Mouse (Mus musculus) common myeloid progenitor, adult 5-6 weeks (primary cell): ENCODE data around the gene Rptor. TPM values are rescaled to one million over a fixed set of nuclear protein-coding genes. Genes with fewer than 3 reads are reported as not detected.

Experiments
- ATAC-seq: replicated peaks from 2 replicates; pipeline ENCODE4 v1.8.0; 2016; ENCODE audit warnings: low read depth, mild to moderate bottlenecking, moderate TSS enrichment, inconsistent platforms; ENCODE audit not compliant: poor library complexity, severe bottlenecking
- total RNA-seq: library from RNA; stranded (forward); fragments of 200-1000, 187-1606 nt; gene quantifications from 2 replicates; pipeline ENCODE4 v1.2.3, GENCODE M21; 2017

Rptor gene
- total RNA-seq, 1 experiment from 2014 or later, result 18.6 TPM

DNA sequence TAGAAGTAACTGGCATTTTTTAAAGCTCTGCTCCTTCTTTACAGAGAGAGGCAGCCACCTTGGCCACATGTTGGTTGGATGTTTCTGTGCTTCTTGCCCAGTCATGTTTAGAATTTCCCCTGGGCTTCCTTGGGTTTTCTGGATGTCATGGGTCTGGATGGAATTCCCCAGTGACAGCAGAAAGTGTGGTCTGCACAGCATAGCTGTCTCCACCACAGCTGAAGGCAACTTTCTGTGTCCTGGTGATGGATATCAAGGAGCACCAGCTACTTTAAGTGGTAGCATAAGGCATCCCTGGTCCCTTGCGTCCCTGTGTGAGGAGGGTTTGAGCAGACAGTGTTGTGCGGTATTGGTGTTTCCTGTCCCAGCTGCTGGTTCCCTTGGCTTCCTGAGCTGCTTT, 79.6 kb downstream of the Rptor start:
- no peak for ATAC-seq

DNA sequence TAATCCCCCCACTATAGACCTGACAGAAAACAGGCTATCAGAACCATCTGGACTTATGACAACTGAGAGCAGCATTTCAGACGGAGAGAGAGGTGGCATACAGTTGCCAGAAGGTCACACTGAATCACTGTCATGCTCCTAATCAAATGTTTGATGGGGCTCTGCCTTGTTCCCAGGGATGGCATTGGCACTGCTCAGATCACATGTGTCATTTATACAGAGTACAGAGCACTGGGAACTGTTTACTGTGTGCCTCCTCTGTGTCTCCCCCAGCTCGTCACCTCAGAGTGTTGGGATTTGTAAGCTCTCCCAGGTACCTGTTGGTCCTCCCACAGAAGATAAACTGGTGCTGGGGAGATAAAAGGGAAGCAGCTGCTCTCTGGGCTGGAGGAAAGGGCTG, 81.1 kb downstream of the Rptor start:
- ATAC-seq, result no peak

DNA sequence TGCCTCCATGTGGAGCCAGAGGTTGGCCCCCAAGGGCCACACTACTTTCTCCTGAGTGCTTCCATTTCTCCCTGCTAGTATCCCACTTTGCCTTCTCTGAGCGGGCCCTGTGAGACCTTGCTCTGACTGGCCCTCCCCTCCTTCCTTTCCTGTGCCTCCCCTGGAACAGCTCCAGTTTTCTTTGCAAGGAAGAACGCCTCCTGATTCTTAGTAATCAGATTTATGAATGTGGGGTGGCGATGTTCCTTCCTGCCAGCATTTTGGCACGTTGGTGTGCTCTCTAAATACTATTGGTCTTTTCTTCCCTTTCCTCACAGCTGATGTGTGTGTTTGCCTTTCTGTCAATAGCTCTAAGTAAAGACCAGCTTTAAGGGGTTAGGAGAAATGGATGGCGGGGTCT, 82.8 kb downstream of the Rptor start:
- no peak for ATAC-seq

DNA sequence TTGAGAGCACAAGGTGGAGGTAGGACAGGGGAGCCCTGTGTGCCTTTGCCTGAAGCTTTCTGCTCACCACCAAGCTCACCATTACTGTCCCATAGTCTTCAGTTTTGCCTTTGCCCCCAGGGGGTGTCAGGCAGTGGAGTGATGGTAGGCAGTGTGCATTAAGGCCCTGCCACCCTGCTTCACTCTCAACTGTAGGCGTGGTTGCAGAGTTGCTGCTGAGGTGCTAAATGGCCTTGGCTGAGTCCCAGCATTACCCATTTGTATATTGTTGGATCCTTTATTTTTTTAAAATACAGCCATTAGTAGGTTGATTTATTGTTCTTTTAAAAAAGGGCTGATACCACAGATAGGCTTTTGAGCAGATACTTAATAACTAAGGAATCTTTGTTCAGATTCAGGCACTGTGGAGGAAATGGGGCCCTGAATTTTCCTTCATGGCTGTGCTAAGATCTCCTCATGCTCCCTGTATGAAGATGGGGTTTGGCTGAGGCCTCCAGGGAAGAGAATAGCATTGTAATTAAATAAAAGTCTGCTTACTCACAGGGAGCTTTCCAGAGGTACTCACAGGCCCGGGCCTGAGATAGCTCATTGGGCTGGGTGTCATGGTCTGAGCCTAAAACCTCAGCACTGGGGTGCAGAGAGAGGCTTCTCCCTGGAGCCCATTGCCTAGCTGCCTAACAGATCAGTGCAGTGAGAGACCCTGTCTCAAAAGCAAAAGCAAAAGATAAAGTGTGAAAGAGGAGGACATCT, 83.4 kb downstream of the Rptor start:
- no peak for ATAC-seq

DNA sequence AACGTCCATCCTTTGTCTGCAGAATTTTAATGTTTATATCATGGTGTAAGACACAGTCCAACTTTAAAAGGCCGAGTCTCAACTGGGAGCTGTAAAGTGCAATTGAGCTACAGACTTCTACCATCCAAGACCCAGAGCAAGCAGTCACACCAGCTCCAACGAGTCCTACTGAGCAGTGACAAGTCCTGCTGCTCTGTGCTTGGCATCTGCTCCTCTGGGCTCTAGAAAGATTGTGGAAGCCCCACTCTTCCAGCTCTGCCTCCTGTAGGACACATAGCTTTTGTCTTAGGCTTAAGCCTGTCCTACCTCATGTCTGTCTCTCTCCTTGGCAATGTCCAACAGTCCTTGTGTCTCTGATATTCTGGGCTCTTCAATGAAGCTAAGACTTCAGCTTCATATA, 84.6 kb downstream of the Rptor start:
- ATAC-seq, result no peak

DNA sequence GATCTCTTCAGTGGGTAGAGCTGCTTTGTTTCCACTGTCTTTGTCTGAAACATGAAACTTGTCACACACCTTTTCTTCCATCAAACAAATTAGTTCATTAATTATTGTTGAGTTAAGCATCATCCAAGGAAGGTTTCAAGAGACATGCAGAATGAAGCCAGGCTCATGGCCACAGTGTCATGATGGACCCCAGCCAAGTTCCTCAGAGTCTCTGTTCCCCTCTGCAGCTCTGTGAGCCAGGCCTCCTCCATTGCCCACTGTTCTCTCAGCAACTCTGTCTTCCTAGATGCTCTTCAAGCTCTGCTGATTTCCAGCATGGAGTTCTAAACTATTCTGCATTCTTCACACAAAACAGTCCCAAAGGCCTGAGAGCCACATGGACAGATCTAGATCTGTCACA, 85.3 kb downstream of the Rptor start:
- ATAC-seq, result no peak

DNA sequence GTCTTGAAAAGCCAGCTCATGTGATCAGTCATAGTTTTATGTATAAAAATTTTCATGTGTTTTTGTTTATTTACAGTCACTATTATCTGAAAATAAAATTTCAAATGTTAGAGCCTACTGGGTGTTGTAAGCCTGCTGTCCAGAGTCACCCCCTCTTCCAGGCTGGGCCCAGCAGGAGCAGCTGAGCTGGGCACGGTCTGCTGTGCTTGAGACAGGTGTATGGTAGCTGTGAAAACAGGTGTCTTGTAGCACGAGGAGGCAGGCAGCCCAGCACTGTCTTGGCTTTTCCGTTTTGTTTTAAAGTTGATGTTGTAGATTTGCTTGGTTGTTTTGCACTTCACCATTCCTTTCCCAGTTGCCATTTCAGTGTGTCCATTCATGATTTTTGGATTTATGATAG, 87.2 kb downstream of the Rptor start:
- no peak for ATAC-seq

DNA sequence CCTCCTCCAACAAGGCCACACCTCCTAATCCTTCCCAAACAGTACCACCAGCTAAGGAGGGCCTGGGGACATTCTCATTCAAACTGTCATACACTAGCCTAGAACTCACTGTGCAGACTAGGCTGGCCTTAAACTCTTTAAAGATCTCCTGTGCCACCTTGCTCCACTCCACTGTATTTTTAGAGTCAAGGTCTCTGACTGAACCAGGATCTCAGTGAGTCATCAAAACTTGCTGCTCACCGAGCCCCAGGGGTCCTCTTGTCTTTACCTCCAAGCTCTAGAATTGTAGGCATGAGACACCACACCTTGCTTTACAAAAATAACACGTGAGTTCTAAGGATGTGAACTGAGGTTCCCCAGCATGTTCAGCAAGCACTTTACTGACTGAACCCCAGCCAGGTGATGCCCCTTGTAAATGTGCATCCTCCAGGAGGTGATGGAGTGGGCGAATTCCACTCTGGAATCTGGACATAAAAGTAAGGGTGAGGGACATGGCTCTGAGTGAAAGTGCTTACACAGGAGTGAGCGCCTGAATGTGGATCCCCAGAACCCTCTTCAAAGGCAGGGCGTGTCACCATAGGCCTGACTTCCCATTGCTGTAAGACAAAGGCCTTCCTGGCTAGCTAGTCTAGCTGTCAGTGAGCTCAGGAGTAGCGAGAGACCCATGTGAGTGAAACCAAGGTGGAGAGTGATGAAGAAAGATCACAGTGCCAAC, 89.6 kb downstream of the Rptor start:
- ATAC-seq, result peak; percentile 25; the same call in 1 of the 2 replicates

DNA sequence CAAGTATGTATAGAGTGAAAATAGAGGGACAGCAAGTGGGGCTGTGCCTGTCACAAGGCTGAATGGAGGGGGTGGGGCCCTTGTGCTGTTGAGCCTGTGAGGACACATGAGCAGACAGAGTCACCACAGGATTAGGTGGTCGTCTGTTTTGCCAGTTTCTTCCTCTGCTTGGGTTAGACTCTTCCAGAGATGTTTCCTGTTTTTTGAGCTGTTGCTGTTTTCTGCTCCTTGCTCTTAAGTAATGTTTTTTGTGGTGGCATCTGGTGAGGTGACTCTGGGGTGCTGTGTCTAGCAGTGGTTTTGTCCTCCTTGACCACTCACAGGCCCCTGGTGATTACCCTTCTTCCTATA, 90.2 kb downstream of the Rptor start:
- peak; percentile 66 for ATAC-seq

DNA sequence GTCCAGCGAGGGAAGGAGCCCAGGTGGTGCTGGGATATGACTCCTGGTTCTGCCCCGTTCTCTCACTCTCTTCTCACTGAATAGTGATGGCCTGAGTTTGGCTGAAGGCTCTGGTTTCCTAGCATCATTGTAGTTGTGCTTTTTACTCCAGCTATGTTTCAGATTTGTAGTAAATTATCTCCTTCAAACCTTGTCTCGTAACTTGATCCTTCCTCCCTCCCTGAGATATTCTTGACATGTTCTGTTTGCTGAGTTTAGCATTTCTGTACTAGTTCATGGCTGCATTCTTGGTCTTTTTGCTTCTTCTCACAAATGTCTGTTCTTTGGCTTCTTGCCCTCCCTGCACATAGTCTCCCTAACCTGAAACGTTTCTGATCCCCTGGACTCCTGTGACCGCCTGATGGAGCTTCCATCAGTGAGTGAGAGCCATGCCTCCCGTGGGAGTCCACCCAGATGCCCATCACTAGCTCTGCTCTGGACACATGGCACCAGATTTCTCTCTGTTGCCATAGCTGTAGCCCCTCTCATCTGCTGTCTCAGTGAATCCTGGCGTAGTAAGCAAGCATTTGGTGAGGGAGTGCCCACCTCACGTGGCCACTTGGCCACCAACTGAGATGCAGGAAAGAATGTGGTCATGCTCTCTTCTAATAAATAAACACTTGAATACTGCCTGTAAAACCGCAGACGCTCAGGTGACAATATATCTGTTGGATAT, 91.6 kb downstream of the Rptor start:
- ATAC-seq, result no peak

DNA sequence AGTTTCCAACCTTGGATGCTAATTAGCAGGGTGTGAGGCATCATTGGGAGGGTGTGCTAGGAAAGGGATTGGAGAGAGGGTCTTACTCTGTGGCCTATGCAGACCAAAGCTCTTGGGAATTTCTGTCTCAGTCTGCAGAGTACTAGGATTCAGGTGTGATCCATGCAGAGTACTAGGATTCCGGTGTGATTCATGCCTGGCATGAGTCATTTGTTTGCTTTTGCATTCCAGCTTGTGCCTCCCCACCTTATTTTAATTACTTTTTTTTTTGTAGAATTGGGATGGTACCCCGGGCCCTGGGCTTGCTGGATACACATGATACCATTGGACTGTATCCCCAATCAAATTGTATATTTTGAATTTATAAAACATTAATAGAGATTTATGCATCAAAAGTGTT, 93.7 kb downstream of the Rptor start:
- no peak for ATAC-seq

DNA sequence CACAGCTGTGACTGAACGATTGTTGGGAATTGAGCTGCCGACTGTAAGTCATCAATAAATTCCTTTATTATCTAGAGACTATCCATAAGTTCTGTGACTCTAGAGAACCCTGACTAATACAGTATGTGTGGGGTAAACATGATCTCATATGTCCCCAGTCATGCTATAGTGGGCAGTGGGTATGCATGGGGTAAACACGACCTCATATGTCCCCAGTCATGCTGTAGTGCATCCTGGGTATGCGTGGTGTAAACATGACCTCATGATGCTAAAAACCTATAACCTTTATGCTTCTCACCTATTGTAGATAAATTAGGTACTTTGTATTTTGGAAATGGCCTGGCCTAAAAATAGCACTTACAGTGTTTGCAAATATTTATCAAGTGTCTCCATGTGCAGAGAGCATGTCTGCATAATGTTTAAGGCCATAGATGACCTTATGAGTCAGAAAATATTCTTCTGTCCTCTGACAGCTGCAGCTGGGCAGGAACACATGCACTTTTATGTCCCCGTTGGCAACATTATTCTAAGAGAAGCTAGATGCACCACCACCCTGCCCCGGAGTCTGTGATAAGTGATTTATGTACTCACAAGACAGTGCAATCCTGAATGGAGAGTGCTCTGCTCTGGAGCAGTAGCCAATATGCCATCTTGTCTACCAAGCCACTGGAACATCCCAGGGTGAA, 102.8 kb downstream of the Rptor start:
- no peak for ATAC-seq

DNA sequence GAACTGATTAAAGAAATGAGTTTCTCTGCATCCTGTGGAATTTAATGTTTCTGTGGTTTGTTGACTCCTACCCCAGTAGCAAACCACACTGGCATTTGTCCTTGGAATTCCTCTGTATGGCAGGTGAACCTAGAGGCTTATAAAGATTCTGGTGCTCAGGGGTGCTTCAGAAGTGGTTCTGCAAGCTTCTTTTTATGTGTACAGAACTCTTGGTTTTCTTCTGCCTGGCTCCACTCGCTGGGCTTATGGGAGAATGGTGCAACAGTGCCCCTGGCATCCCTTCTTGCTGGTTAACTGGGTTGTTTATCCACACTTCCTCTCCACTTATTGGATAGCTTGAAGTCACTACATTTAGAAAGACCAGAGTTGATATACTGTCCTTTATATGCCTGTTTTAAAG, 104.6 kb downstream of the Rptor start:
- no peak for ATAC-seq

DNA sequence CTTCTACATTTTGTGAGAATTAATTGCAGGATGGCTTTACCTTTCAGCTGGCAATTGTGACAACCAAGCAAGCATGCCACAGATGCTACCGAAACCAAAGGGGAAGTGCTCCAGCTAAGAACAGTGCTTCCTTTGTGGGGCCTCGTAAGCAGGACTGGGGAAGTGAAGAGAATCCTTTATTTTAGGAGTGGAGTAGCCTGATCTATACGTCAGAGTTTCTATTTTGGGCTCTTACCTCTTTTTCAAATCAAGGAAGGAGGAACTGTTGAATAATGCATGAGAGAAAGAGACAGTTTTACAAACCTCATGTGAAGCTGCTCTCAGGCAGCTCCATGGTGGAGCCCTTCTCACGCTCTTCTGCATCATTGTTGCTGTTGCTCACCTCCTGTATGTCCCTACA, 106.5 kb downstream of the Rptor start:
- peak; percentile 85 for ATAC-seq

DNA sequence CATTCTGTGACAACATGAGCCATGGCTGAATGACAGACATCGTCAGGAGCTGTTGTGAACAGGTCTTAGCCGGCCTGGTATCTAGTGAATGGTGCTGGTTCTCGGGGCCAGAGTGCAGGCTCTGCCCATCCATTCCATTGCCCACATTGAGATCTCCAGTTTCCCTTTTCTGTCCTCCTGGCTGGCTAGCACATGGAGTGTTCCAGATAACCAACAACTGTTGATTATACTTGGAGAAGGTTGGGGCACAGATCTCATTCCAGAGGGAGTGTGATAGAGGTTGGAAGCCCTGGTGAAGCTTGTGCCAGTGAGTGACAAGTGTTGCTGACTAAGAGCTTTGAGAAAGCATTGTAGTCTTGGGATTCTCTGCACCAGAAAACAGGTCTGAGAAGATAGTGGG, 107.6 kb downstream of the Rptor start:
- no peak for ATAC-seq

DNA sequence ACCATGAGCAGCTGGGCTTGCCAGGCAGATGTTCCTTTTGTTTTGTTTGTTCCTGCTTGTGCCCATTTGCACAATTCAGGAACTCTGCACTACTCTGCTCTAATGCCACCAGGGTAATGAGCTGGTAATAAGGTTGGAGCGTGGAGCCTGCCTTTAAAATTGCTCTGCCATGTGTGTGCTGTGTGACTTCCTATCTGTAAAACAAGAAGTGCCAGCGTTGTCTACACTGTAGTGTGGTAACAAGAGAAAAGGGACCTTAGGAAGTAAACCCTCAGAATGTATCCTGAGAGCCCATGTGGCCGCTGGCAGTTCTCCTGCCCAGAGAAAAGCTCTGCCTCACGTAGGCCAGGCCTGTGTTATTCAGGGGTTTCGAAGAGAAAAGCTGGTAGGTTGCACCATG, 108.1 kb downstream of the Rptor start:
- peak; percentile 39; the same call in 1 of the 2 replicates for ATAC-seq

DNA sequence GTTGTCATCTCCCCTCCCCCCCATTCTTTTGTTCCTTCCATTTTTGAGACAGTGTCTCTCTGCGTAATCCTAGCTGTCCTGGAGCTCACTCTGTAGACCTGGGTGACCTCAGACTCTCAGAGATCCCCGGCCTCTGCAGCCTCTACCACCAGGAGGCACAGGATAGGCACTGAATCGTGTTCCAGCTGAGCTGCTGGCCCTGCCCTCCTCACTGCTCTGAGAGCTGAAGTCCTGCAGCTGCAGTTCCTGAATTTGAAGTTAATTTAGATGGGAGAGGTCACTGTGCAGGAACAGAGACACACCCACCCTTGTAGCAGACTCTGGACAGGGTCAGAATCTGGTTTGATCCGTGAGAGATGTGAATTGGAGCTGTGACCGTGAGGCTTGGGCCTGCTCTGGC, 112.7 kb downstream of the Rptor start:
- ATAC-seq, result no peak

DNA sequence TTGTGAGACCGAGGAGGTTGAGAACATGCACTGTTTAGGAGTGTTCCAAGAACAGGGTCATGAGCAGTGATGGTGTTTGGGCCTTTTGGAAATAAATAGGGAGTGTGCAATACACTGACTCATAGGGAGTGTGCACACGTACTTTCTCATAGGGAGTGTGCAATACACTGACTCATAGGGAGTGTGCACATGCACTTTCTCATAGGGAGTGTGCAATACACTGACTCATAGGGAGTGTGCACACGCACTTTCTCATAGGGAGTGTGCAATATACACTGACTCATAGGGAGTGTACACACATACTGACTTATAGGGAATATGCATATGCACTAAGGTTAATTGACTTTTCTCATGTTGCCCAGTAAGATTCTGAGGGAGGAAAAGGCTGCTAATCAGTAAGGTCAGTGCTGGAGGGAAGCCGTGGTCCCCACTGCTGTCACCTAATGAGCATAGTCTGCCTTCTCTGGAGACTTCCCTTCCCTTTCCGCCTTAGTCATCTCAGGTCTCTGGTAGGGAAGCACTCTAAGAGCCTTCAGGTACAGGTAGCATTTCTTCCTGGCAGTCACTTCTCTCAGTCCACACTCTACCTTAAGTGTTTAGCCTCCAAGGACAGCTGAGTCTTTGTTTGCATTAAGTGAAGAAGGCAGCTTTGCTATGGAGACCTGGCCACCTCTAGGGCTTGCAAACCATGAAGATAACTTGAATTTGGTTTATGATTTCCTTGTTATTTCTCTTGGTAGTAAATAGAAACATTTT, 113.3 kb downstream of the Rptor start:
- no peak for ATAC-seq

DNA sequence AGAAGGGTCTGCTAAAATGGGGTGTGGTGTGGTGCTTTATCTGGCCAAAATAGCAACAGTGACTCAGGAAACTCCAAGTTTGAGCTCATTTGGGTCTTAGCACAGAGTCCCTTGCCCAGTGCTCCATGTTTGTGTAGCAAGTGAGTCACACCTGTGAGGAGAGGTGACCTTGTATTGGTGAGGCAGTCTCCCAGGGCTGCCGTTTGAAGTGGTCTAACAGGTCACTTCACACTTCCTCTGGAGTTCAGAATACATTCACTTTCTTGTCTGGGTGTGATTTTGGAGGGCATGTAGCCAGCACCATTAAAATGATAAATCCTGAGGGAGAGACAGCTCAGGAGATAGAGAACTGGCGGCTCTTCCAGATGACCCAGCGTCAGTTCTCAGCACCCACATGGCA, 115.4 kb downstream of the Rptor start:
- no peak for ATAC-seq
